Mouse (Mus musculus) granulocyte monocyte progenitor cell, adult 5-6 weeks (primary cell): ENCODE measurements around the gene Nipbl. TPM values are rescaled to one million over a fixed set of nuclear protein-coding genes. Genes with fewer than 3 reads are reported as not detected.
A peak's percentile ranks its signal among the peaks of the same experiment; 100 is the strongest.

ENCODE experiments used
- ATAC-seq: replicated peaks from 2 replicates; pipeline ENCODE4 v1.8.0; 2016; ENCODE audit warnings: mild to moderate bottlenecking, moderate TSS enrichment, inconsistent platforms; ENCODE audit not compliant: poor library complexity, severe bottlenecking
- total RNA-seq, 2 experiments: library from RNA; stranded (forward) in 1 of 2; stranded (reverse) in 1 of 2; fragments of 200-712, 200-1000 nt in 1 of 2; fragments of >200 nt in 1 of 2; fragmentation: Nextera tagmentation in 1 of 2; gene quantifications; 2 replicates each; pipeline ENCODE4 v1.2.3; 2014 to 2017

Gene Nipbl
- total RNA-seq, 2 experiments from 2014 or later, result 46.2 to 55.8 TPM

DNA sequence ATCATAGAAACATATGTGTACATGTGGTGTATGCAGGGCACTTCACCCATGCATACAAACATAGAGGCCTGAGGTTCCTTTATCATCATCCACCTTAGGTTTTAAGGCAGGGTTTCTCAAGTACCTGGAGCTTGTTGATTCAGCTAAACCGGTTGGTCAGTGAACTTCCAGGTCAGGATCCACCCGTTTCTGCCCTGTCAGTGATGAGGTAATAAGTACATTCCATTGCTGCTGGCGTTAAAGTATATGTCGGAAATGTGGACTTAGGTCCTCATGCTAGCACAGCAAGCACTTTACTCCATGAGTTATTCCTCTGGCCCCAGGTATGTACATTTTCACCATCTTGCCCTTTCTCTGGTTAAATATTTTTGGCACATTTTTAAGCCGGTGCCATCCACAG, 14.8 kb downstream of the Nipbl start:
- no peak for ATAC-seq

DNA sequence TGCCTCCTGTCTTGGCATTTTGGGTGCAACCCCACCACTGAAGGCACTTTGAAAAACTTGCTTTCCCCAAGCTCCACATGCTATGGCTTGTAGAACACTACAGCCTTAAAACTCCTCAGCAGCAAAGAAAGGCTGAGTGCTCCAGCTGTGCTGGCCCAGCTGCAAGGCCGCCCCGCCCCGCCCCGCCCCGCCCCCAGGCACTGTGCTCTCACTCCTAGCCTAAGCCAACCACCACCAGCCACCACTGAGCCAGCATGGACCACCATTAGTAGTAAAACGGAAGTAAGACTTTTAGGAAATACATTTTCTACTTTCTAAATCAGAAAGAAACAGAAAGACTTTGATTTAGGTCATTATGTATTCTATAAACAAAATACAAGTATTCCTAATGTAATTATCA, 23.4 kb downstream of the Nipbl start:
- peak; percentile 84 for ATAC-seq

DNA sequence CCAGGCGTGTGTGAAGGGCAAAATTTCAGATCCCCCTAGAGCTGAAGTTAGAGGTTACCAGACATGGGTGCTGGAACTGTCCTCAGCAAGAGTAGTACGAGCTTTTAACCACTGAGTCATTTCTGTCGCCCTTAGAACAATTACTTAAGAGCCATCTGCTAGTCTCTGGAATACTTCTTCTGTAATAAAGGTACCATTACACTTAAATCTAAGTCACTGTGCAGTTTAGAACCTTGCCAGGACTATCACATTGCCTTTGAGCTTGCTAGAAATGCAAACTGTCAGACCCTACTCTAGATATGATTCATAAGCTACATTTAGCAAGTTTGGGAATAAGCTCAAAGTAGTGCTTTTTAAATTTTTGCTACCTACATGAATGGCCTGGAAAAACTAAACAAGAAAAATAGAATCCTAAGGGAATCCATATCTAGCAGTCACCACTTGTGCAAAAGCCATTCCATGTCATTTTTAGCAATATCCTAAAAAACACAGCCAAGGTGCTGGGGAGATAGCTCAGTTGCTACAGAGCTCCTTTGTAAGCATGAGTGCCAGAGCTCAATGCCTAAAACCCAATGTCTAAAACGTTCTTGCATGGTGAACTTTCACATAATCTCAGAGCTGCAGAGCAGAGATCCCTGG, 27.6 kb downstream of the Nipbl start:
- no peak for ATAC-seq

DNA sequence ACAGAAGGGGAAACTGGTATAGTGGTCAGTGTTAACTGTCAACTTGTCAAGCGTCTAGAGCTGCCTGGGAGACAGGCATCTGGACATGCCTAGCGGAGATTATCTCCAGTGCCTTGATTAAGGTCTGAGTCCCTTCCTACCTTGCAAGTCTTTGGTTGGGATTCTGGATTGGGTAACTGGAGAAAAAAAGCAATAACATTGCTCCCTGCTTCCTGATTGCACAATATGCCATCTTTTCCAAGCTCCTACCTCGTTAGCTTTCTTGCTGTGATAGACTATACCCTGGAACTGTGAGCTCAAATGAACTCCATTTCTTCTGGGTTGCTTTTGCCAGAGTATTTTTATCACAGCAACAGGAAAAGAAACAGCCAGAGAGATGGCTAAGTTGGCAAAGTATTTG, 30.9 kb downstream of the Nipbl start:
- ATAC-seq, result peak; percentile 47

DNA sequence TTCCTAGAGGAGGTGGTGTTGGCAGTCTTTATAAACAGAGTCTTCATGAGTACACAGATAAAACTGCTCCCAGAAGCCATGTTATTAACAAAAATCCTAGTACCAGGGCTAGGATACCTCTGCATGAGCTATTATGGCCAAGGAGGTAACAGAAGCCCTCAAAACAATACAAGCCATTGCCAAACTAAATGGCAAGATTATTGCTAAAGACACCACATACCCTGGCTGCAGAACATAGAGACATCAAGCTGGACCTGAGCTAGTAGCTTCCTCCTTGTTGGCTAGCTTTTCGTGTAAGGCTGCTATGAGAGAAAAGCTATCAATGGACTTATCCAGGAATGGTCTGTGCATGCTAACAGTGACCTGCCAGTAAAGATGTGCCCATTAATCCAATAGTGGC, 32.4 kb downstream of the Nipbl start:
- ATAC-seq, result peak; percentile 65

DNA sequence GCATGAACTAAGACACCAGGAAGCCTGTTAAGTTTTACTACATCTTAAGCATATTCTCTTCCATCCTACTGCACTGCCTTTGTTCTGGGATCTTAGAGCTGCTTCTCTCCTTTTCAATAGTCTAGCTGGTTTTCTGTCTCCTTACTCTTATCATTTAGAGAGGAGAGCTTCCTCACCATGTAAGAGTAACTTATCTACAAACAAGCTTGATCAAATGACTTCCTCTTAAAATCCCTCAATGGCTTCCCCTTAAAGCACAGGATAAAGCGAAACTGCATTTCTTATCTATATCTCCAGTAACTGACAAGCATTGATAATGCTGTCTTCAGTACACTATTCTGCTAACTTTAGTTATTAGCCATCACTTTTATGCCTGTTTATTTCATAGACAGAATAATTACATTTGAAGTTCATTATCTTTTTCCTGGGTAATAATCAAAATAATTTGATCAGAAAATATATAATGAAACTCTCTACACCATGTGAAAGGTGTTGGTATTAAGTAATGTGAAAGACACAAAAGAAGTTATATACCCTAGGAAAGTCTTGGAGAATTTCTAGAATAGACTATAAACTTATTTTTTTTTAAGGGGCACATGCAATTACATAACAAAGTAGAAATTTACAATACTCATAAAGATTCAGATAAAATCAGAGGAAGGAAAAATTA, 33.0 kb downstream of the Nipbl start:
- ATAC-seq, result peak; percentile 63

DNA sequence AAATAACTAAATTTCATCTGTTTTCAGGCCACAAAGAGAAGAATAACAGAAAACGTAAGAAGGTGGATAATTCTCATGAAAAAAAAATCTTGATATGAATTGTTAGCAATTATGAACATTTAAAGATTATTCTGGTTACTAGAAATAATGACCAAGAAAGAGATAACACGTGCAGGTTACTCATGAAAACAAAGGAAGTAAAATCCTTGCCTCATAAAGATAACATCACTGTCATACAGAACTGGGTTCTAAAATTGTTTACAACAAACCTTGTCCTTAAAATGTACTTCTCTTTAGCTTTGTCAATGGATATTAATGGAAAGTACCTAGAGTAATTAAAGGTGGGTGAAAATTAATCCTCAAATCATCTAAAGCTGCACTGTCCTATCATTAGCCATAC, 37.2 kb downstream of the Nipbl start:
- no peak for ATAC-seq

DNA sequence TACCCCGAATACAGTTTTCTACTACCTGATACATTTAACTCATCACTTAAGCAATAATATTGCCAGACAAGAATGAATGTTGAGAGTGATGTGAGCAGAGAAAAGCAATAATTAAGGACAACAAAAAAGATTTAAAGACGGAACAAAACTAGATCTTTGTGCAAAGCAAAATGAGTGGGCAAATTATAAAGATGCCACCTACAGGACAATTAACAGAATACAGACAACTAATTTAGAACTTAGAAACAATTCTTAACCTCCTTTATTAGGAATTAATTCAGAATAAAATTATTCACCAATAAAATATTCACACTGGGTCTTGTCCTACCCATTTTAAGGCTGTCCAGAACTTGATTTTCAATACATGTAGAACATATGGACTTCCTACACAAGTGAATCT, 38.0 kb downstream of the Nipbl start:
- no peak for ATAC-seq

DNA sequence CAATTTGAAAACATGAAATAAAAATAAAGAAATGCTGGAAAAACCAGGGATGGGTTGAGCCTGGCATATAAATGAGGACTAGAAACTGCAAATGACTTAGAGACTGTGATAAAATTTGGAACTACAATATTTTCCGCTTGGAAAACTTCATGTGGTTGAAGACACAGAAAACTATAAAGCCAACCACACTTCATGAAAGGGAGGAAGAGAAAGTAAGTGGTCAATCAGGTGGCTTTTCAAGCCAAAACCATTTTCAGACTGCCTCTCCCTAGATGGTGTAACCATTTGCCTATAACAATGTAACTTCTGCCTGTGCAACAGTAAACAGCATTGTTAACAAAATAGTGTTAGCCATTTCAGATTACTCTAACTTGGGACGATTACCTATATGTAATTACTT, 41.7 kb downstream of the Nipbl start:
- peak; percentile 75 for ATAC-seq

DNA sequence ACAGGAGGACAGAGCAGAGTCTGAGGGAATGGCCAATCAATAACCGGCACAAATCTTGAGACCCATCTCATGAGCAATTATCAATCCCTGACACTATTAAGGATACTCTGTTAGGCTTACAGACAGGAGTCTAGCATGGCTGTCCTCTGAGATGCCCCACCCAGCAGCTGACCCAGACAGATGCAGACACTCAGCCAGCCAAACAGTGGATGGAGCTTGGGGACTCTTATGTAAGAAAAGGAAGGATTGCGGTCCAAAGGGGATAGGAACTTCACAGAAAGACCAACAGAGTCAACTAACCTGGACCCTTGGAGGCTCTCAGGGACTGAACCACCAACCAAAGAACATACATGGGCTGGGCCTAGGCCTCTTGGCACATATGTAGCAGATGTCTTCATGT, 42.7 kb downstream of the Nipbl start:
- ATAC-seq, result no peak

DNA sequence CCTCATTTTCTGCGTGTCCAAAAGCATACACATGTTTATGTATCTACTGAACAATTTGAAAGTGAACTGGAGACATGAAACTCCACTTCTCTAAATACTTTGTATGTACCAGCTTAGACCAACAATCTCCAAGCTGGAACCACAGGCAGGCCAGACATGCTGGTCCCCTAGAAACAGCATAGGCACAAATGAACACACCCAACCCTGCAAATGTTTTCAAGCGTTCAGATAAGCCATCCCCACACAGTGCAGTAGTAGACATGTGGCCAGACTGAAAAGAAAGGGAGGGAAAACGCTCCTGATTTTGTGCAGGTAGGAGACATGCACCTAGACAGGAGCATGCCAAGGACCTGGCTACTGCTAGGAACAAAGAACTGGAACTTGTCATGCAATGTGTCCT, 52.5 kb downstream of the Nipbl start:
- ATAC-seq, result no peak

DNA sequence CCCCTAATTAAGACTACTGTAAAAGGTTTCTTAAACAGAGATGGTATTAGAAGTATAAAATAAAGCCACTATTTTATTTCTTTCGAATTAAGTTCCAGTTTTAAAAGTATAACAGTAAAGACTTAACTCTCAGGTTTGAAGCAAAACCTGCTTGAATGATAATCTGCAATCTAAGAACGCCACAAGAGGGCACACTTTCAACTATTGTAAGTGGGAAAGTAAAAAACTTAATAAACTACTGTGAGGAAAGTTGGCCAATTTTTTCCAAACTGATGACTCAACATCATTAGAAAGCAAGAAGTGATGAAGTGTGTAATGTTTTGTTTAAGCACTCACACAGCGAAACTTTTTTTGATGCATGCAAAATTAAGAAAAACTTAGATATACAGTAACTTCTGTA, 62.0 kb downstream of the Nipbl start:
- peak; percentile 81 for ATAC-seq

DNA sequence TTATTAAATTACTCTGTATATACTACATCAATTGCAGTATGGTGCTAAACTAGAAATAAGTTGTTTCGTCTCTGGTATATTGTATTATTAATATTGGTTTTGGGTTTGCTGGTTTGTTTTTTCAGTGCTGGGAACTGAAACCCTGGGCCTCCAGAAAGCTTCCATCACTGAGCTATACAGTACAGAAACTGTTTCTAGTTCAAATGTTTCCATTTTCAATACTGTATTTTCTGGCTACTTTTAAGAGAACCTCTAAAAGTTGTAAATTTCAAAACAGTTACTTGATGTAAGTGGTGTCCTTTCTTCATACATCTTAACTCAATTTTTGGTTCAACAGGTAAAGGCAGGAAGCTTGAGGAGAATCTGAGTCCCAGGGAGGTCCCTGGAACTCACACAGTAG, 68.6 kb downstream of the Nipbl start:
- no peak for ATAC-seq

DNA sequence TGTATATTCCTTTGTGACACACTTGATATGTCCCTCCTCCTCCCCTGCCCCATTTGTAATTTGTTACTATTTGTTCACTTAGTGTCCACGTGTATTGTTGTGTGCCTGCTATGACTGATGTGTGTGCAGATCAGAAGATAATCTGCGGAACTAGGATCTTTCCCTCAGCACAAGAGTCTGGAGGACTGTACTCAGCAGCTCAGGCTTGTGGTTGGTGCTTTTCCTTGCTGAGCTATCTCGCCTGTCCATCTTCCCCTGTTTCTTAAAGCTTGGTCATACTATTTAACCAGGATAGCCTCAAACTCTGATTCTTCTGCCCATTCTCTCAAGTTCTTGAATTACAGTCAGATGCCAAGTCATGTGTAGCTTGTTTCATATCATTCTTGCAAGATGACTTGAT, 69.5 kb downstream of the Nipbl start:
- ATAC-seq, result peak; percentile 56

DNA sequence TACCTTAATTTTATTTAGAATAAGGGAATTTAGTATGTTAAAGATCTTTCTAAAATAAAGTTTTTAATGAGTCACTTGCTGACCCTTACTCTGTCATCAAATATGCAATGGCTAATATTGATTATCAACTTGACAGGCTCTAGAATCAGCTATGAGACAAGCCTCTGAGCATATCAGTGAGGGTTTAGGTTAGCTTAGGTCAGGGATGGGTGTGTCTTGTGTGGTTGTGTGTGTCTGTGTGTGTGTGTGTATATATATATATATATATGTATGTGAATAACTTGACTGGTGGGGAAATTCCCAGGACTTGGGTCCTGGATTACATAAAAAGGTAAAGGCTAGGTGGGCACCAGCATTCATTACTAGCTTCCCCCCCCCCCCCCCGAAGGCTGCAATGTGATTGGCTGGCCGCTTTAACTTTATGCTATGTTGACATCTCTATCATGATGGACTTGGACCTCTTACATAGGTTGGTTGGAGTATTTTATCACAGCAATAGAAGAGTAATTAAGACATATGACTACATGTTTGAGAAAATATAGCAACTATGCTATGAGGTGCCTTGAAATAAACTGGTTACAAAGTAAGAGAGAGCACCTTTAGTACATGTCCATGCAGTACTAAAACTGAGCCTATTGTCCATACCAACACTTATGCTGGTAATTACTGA, 97.0 kb downstream of the Nipbl start:
- no peak for ATAC-seq

DNA sequence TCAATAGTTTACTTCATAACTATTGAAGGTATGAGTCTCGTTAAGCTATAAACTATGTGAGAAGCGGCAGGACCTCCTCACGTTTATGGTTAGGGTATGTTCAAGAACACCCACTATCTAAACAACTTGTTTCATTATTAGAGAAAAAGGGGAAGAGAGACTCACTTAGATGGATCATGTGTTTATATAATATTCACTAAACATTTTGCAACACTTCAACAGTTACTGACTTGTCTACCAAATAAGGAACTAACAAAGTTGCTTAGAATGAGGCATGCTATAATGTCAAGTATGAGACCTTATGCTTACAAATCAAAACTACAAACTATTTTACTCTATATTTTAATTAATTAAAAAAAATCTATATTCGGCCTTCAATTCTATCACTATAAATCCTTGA, 103.7 kb downstream of the Nipbl start:
- ATAC-seq, result peak; percentile 98

DNA sequence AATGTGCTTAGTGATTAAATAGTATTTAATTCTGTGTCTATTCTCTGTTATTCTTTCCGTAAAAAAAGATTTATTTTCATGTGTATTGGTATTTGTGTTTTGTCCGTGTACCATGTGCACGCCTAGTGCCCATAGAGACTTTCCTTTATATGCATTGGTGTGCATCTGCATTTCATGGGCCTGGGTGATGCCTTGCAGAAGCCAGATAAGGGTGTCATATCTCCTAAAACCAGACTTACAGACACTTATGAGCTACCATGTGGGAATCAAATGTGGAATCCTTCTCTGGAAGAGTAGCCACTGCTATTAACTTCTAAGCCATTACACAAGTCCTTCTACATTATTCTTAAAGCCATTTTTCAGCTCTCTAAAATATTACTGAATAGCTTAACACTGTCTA, 112.7 kb downstream of the Nipbl start:
- no peak for ATAC-seq

DNA sequence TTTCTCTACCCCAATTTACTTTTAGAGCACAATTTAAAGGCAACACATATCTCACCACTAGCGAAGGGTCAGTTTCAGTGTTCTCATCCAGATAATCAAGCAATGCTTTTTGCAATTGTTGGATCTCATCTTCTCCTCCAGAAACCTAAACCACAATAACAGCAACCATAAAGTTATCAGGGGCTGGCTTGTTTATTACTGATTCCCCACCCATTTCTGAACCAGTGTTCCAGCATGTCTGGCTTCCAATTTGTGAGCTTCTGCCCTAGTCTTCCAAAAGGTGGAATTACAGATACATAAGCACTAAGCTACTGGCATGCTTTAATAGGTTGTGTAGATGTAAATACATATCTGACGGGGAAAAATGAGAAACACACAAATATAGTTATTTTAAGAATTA, 118.6 kb downstream of the Nipbl start:
- ATAC-seq, result no peak

DNA sequence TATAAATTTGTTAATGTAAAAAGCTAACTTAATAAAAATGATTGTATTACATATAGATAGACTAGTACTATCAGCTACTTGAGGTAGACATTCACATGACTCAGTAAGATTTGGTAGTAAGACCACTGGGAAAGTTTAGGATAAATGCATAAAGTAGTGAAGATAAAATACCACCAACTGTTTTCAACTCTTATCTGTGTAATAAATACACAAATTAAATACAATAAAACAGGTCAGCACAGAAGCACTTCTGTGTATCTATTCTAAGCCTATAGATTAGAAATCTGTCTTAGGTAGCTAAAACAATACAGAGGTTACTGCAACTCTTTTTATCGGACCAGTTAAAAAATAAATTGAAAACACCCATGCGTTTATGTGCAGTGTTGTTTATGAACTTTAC, 119.4 kb downstream of the Nipbl start:
- no peak for ATAC-seq

DNA sequence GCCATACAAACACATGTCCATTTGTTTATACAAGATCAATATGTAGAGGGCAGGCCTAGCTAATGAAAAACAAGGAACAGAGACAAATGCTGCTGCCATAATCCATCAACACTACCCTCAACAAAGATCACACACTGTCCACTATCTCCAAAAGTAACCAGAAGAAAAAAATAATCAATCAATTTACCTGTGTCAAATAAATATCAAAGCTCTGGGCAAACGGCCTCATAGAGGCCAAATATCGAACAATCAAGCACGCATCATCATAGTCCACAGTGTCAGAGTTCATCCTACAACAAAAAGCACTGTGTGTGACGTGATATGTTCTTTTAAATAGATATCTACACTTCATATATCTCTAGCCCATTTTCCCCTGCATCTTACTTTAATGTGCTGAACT, 120.2 kb downstream of the Nipbl start:
- ATAC-seq, result no peak

DNA sequence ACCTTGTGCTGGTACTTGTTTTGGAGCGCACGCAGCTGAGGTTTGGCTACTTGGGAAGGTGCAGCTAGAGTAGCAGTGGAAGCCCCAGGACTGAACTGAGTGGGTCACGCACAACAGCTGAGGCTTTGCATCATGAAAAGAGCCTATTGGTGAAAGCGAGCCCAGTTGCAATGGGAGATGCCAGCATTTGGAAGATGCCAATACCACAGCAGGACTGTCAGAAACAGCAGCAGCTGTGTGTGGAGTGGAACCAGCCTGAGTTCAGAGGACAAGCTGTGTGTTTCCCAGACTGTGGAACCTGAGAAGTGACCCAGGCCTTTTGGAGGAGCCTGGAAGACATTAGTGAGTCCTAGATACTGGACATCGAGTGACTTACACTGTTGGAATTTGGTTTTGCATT, 122.8 kb downstream of the Nipbl start:
- no peak for ATAC-seq

DNA sequence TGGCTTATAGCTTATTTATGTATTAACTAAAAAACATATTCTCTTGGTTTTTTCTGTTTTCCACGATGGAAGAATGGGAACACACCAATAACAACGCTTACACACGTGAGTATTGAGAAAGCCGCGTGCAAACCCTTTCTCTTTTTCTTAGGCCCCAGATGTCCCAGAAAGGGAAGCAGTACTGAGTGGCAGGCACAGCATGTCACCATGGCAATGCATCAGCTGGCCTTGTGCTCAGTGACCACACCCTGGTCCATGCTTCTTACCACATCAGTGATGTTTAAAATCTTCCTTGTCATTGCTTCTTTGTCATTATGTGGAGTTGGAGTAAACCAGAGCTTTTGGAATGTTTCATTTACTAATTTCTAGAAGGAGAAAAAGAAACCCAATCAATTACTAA, 125.1 kb downstream of the Nipbl start:
- peak; percentile 52 for ATAC-seq
